Mouse (Mus musculus) brain, embryonic 14.5 days (tissue): ENCODE data around the gene Ankrd13a.

Experiments
- CTCF ChIP-seq: fragments of 200-500 bp; IDR thresholded peaks from 2 replicates; pipeline ENCODE4 v1.5.1; 2012; ENCODE audit warnings: inconsistent platforms, mild to moderate bottlenecking, moderate library complexity, borderline replicate concordance; ENCODE audit not compliant: insufficient read depth, insufficient read length; ENCODE audit errors: extremely low read depth
- POLR2A ChIP-seq: fragments of 200-500 bp; IDR thresholded peaks from 2 replicates; pipeline ENCODE4 v1.6.1; 2012; ENCODE audit warnings: mild to moderate bottlenecking, inconsistent platforms, borderline replicate concordance; ENCODE audit not compliant: poor library complexity, insufficient read depth, insufficient read length, severe bottlenecking; ENCODE audit errors: extremely low read depth

- no peak for TF ChIP-seq CTCF
- no peak for TF ChIP-seq POLR2A
Measured at GRCm38 (mm10) chr5:114761980-114762379, 12.5 kb upstream of the Ankrd13a start.
